Mouse (Mus musculus) G1E (cell line): ENCODE results near the gene Crygb.

Experiments
- CTCF ChIP-seq: IDR thresholded peaks from 2 replicates; pipeline ENCODE4 v1.5.1; 2012; ENCODE audit warnings: low read depth, low read length, inconsistent platforms, mixed read lengths
- GATA1 ChIP-seq: IDR thresholded peaks from 2 replicates; pipeline ENCODE4 v1.6.1; 2012; ENCODE audit warnings: borderline replicate concordance, low read length, inconsistent platforms, mixed read lengths
- TAL1 ChIP-seq: conservative IDR thresholded peaks from 2 replicates; pipeline ENCODE4 v1.6.1; 2012; ENCODE audit warnings: low read depth, low read length, inconsistent platforms, mixed read lengths

DNA sequence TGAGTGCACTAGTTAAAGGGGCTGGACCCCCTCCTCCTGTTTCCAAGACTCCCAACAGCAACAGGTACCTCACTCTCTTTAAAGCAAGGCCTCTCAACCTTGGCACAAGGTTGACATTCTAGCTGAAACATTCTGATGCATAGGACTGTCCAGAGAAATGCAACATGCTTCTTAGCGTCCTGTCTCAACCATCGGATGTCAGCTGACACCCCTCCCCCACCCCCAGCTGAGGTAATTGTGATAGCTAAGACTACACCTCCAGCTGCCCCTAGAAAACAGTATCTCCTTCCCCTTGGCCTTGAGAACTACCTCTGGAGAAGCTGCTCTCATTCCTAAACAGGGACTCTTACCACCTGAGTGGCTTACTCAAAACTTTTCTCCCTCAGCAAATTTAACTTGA, 29.9 kb downstream of the Crygb start:
- TF ChIP-seq CTCF (no peak), GATA1 (no peak), TAL1 (no peak)
